Mouse (Mus musculus): Measurements from ENCODE around the gene Zfp987.
"Not testable (repeated sequence)": the region's sequence is repeated elsewhere in the genome, so short reads cannot be mapped to it uniquely, and the experiment has no call there.

GRCm38 (mm10) chr4:146162893-146163292 lies 65.8 kb downstream of the Zfp987 start:
- not testable (repeated sequence) for TF ChIP-seq CTCF, POLR2A (IDR thresholded peaks at IDR 0.05; ENCODE audit: extremely low read depth, insufficient read depth, low read length)

Measured in cortical plate, adult 2 months (tissue).